Mouse (Mus musculus): Measurements from ENCODE around the gene Mrpl47. TPM values are rescaled to one million over a fixed set of nuclear protein-coding genes. Genes with fewer than 3 reads are reported as not detected.
A peak's percentile ranks its signal among the peaks of the same experiment; 100 is the strongest.
"Not testable (repeated sequence)": the region's sequence is repeated elsewhere in the genome, so short reads cannot be mapped to it uniquely, and the experiment has no call there.

Mrpl47 gene
- polyA plus RNA-seq (2015; fragmentation: Nextera tagmentation; extraction: Ambion mirVana), result 31.4 and 31.7 TPM in 2 replicates

DNA sequence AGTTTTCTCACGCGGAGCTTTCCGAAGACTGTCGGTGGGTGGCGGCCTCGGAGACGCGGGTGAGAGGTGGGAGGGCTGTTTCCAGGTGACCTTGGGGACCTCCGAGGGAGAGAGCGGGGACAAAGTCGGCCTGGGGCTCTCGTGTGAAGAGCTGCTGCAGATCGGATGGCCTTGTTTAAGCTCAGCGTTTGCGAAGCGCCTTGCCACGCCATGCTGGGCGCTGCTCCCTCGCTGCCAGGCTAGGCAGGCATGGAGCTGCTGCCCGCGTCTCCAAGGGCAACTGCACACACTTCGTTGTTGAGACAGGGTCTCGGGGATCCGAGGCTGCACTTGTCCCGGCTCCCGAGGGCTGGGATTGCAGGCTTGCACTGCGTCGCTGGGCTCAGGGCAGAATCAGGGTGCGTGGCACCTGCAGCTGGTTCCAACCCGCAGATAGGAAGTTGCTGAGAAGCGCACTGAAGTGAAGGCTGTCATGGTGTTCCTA is at the start of gene Mrpl47:
TSS of gene Mrpl47 (minus strand) at position 434 of the 484 bp plus-strand sequence.
- peaks cover 28% of the 10 kb centered on the region for H3K36me3 ChIP-seq
- H3K27ac ChIP-seq (replicated peaks), result peak within 1 kb of the TSS; percentile 90
- peak within 1 kb of the TSS; percentile 77 for H3K9ac ChIP-seq (replicated peaks)
- no peaks in the 10 kb centered on the region for H3K9me3 ChIP-seq (replicated peaks)
- H3K27me3 ChIP-seq (replicated peaks), result no peaks in the 10 kb centered on the region
- peak within 1 kb of the TSS; percentile 93 for H3K4me3 ChIP-seq (replicated peaks)
- 0% methylated on average over 31 of the region's 31 CpGs for WGBS
- ATAC-seq (ENCODE audit: low FRiP score), result peak; percentile 67
- peaks cover 35% of the 10 kb centered on the region for H3K4me1 ChIP-seq
- H3K4me2 ChIP-seq, result peak within 1 kb of the TSS; percentile 74

DNA sequence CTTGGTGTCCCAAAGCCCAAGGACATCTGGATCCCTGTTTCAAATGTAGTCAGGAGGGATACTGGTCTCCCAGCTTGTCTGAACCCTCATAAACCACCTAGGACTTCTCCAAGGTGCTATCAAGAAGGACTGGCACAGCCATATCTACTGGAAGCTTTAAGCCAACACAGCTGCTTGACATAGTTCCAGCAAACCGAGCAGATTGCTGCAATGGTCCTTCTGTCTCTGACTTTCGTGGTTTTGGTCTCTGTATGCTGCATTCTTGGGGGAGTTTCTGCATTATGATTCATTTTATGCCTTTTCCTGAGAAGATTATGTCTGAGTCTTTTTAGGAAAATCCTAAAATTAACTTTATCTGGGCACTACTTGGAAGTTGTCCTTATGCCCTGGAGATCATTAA is 33.4 kb upstream of the Mrpl47 start:
- Histone ChIP-seq H3K4me1 (no peaks in the 10 kb centered on the region), H3K9ac (replicated peaks) (no peak overlapping the region), H3K4me3 (replicated peaks) (no peak overlapping the region), H3K27me3 (replicated peaks) (no peaks in the 10 kb centered on the region), H3K36me3 (no peaks in the 10 kb centered on the region), H3K27ac (replicated peaks) (no peak overlapping the region), H3K4me2 (no peak overlapping the region), H3K9me3 (replicated peaks) (no peaks in the 10 kb centered on the region)
- 82% methylated on average over 2 of the region's 2 CpGs for WGBS
- ATAC-seq (ENCODE audit: low FRiP score), result no peak

DNA sequence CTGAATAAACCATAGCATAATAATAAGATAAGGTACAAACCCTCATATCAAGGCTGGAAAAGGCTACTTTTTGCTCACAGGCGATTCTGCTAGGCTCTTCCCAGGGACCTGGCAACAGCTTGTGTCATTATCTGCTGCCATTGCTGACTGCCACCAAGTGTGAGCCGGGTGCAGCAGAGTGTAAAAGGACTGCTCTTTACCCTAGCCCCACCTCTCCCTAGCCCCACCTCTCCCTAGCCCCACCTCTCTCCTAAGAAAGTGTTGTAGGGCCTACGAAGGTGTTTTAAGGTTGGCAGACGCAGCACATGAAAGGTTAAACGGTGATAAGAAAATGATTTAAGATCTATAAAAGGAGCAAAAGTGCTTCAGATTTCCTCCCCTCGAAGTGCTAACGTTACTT is 26.5 kb upstream of the Mrpl47 start:
- H3K9ac ChIP-seq (replicated peaks), result no peak overlapping the region
- H3K9me3 ChIP-seq (replicated peaks), result no peaks in the 10 kb centered on the region
- 50% methylated on average over 7 of the region's 7 CpGs for WGBS
- H3K27me3 ChIP-seq (replicated peaks), result no peaks in the 10 kb centered on the region
- no peak overlapping the region for H3K4me3 ChIP-seq (replicated peaks)
- no peaks in the 10 kb centered on the region for H3K36me3 ChIP-seq
- no peaks in the 10 kb centered on the region for H3K4me1 ChIP-seq
- H3K27ac ChIP-seq (replicated peaks), result no peak overlapping the region
- no peak for ATAC-seq (ENCODE audit: low FRiP score)
- no peak overlapping the region for H3K4me2 ChIP-seq

DNA sequence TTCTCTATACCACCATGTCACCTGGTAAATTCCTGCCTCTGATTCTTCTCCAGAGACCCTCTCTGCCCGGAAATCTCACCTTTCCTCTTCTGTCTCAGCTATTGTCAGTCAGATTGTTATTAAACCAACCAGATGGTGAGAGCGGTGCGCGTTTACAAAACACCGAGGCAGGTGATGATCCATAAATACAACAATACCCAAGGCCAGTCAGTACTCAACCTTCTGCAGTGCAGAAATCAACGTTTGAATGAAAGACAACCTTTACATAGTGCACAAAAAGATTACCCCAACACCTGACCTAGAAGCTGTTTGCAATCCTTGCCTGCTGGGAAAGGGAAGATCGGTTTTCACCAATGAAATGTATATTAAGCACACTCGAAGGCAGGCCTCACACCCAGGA is 25.6 kb upstream of the Mrpl47 start:
- Histone ChIP-seq H3K9ac (replicated peaks) (no peak overlapping the region), H3K4me1 (no peaks in the 10 kb centered on the region), H3K4me3 (replicated peaks) (no peak overlapping the region), H3K9me3 (replicated peaks) (no peaks in the 10 kb centered on the region), H3K4me2 (no peak overlapping the region), H3K27ac (replicated peaks) (no peak overlapping the region), H3K27me3 (replicated peaks) (no peaks in the 10 kb centered on the region), H3K36me3 (no peaks in the 10 kb centered on the region)
- 65% methylated on average over 8 of the region's 8 CpGs for WGBS
- ATAC-seq (ENCODE audit: low FRiP score), result no peak

DNA sequence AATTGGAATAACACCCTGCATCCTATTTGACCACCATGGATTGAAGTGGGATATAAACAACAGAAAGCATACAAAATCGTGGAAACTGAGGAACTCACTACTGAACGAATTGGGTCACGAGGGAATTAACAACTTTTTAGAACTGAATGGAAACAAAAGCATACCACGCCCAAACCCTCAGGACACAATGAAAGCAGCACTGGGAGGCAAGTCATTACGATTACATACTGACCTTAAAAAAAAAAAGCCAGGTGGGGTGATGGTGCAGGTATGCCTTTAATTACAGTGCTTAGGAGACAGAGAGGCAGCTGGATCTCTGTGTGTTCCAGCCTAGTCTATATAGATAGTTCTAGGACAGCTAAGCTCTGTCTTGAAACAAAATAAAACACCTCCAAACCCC is 21.8 kb upstream of the Mrpl47 start:
- Histone ChIP-seq H3K9me3 (replicated peaks) (no peaks in the 10 kb centered on the region), H3K4me3 (replicated peaks) (no peak overlapping the region), H3K9ac (replicated peaks) (no peak overlapping the region), H3K4me2 (no peak overlapping the region), H3K27ac (replicated peaks) (no peak overlapping the region), H3K36me3 (0 out of 2 replicates have a peak, but pooled peaks cover 4% of the 10 kb centered on the region), H3K27me3 (replicated peaks) (no peaks in the 10 kb centered on the region), H3K4me1 (no peaks in the 10 kb centered on the region)
- 69% methylated on average over 5 of the region's 5 CpGs for WGBS
- no peak for ATAC-seq (ENCODE audit: low FRiP score)

DNA sequence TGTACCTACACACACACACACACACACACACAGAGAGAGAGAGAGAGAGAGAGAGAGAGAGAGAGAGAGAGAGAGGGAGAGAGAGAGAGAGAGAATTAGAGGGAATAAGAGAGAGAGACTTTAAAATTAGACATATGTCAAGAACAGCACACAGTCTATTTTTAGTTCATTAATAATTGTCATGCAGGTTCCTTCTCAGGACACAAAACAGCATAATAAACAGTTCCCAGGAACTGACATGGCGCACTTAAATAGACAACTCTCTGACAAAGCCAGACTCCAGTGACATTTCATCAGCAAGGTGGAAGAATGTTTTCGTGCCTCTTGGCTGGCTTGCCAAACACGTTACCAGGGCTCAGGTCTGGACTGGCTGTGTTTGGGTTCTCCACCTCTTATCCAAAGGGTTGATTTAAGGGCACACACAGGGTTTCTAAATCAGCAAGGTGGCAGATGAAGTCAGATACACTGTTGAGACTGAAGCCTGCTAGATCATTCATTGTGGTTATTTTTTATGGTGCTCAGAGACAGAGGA is 17.0 kb upstream of the Mrpl47 start:
- no peak for ATAC-seq (ENCODE audit: low FRiP score)
- H3K36me3 ChIP-seq, result peaks cover 43% of the 10 kb centered on the region
- WGBS, result 93% methylated on average over 3 of the region's 3 CpGs

DNA sequence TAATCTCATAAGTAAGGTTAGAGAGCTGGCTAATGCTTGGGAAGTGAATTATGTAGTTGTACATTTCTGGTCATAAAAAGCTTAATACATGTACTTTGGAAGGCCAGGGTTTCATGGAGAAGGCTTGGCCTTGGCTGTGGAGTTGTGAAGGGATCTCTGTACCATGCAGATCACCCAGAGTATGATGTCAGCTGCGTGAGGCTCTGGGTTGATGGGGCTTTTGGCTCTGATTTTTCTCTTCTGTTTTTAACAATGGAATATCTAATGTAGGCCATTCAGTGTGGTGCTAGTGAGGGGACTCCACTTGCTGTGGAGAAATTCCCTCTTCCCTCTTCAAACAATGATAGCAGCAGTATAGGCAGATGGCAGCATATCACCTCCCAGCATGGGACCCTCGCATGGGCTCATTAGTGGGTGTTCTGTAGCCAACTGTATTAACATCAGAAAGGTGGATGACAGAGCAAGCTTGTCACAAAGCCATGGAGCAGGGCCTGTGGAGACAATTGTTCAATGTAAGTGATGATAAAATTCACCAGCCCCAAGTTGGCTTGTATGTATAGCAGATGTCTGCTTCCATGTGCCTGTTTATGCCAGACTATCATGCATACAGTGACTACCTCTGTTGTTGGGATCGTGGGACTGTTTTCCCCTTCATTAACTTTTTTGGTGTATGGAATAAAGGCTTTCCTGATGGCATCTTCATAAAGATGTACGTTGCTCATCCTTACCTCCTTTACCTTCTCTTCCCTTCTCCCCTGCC is 12.6 kb upstream of the Mrpl47 start:
- peaks cover 74% of the 10 kb centered on the region for H3K36me3 ChIP-seq
- H3K4me3 ChIP-seq (replicated peaks), result no peak overlapping the region
- no peaks in the 10 kb centered on the region for H3K9me3 ChIP-seq (replicated peaks)
- 86% methylated on average over 4 of the region's 4 CpGs for WGBS
- no peak overlapping the region for H3K9ac ChIP-seq (replicated peaks)
- H3K4me2 ChIP-seq, result no peak overlapping the region
- H3K27ac ChIP-seq (replicated peaks), result no peak overlapping the region
- no peaks in the 10 kb centered on the region for H3K4me1 ChIP-seq
- H3K27me3 ChIP-seq (replicated peaks), result no peaks in the 10 kb centered on the region
- peak; percentile 58; the same call in 1 of the 2 replicates for ATAC-seq (ENCODE audit: low FRiP score)

More for the DNA sequence above, 17.0 kb upstream of the Mrpl47 start:
- H3K4me2 ChIP-seq, result no peak overlapping the region
- H3K27ac ChIP-seq (replicated peaks), result no peak overlapping the region
- H3K27me3 ChIP-seq (replicated peaks), result no peaks in the 10 kb centered on the region
- no peaks in the 10 kb centered on the region for H3K9me3 ChIP-seq (replicated peaks)
- no peaks in the 10 kb centered on the region for H3K4me1 ChIP-seq
- H3K4me3 ChIP-seq (replicated peaks), result no peak overlapping the region
- H3K9ac ChIP-seq (replicated peaks), result no peak overlapping the region

DNA sequence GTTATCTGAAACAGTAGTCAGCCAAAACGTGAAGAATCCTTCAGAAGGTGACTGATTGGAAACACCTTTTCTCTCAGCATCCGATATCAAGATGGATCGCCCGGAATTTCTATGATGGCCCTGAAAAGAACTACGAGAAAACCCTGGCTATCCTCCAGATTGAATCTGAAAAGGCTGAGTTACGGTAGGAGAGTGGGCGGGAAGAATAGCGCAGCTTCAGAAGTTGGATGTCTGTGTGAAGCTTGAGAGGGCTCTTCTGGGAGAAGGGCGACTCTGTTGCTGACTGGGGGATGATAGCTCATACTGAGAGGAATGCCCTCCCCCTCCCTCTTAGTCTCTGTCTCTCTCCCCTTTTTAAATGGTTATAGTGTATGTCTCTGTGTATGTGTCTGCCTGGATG is 11.0 kb upstream of the Mrpl47 start:
- no peak for ATAC-seq (ENCODE audit: low FRiP score)
- H3K9ac ChIP-seq (replicated peaks), result no peak overlapping the region
- no peaks in the 10 kb centered on the region for H3K4me1 ChIP-seq
- H3K36me3 ChIP-seq, result peaks cover 66% of the 10 kb centered on the region
- 91% methylated on average over 9 of the region's 9 CpGs for WGBS
- H3K4me2 ChIP-seq, result no peak overlapping the region
- H3K4me3 ChIP-seq (replicated peaks), result no peak overlapping the region
- H3K27me3 ChIP-seq (replicated peaks), result no peaks in the 10 kb centered on the region
- no peaks in the 10 kb centered on the region for H3K9me3 ChIP-seq (replicated peaks)
- no peak overlapping the region for H3K27ac ChIP-seq (replicated peaks)

DNA sequence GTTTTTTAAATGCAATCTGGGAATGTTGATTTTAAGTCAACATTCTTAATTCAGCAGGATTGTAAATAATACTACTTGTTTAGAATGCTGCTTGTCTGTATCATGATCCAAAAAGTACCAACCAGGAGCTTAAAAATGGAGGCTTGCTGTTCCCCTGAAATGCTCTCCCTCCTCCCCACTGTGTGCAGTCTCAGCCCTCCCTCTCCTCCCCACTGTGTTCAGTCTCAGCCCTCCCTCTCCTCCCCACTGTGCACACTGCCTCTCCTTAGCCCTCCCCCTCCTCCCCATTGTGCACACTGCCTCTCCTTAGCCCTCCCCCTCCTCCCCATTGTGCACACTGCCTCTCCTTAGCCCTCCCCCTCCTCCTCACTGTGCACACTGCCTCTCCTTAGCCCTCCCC is 8.0 kb upstream of the Mrpl47 start:
- not testable (repeated sequence) for H3K9me3 ChIP-seq (replicated peaks); H3K27ac ChIP-seq (replicated peaks); ATAC-seq (ENCODE audit: low FRiP score); H3K4me2 ChIP-seq; H3K4me1 ChIP-seq; H3K9ac ChIP-seq (replicated peaks); H3K27me3 ChIP-seq (replicated peaks); H3K4me3 ChIP-seq (replicated peaks)
- peaks cover 50% of the 10 kb centered on the region for H3K36me3 ChIP-seq

DNA sequence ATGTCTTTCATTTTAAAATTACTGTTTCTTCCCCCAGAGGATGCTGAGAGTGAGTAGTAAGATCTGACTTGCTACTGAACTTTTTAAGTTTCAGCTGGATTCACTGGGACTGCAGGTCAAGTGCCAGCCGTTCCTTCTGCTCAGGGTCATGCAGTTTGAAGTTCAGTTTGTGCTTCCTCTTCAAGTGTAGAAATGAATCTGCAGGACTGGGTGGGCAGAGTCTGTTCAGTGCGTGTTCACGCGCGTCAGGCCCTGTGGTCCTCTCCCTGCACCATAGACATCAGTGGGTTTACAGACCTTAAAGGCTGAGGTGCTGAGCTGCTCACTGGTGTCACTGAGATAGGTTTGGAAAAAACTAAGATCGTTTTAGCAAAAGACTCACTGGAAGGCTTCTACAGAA is 7.6 kb upstream of the Mrpl47 start:
- Histone ChIP-seq H3K4me2 (no peak overlapping the region), H3K36me3 (peaks cover 49% of the 10 kb centered on the region), H3K27me3 (replicated peaks) (no peaks in the 10 kb centered on the region), H3K4me1 (peaks cover 7% of the 10 kb centered on the region; the same call in 1 of the 2 replicates), H3K27ac (replicated peaks) (no peak overlapping the region), H3K9me3 (replicated peaks) (no peaks in the 10 kb centered on the region), H3K9ac (replicated peaks) (no peak overlapping the region), H3K4me3 (replicated peaks) (no peak overlapping the region)
- no peak for ATAC-seq (ENCODE audit: low FRiP score)
- 98% methylated on average over 6 of the region's 6 CpGs for WGBS

DNA sequence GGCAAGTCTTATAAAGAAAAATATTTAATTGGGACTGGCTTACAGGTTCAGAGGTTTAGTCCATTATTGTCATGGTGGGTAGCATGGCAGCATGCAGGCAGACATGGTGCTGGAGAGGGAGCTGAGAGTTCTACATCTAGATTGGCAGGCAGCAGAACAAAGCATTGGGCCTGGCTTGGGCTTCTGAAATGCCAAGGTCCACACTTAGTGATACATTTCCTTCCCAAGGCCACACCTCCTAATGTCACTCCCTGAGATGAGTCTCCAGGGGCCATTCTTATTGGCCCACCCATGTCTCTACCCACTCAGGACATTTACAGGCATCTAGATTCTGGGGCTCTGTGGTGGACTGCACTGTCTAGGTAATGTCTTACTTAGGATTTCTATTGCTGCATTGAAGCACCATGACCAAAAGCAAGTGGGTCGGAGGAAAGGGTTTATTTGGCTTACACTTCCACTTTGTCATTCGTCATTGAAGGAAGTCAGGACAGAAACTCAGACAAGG is 4.9 kb upstream of the Mrpl47 start:
- H3K27ac ChIP-seq (replicated peaks), result no peak overlapping the region
- no peaks in the 10 kb centered on the region for H3K9me3 ChIP-seq (replicated peaks)
- H3K4me1 ChIP-seq, result peaks cover 25% of the 10 kb centered on the region
- 85% methylated on average over 2 of the region's 2 CpGs for WGBS
- peaks cover 29% of the 10 kb centered on the region for H3K36me3 ChIP-seq
- no peak for ATAC-seq (ENCODE audit: low FRiP score)
- H3K4me3 ChIP-seq (replicated peaks), result no peak overlapping the region
- H3K27me3 ChIP-seq (replicated peaks), result no peaks in the 10 kb centered on the region
- H3K4me2 ChIP-seq, result no peak overlapping the region
- no peak overlapping the region for H3K9ac ChIP-seq (replicated peaks)

DNA sequence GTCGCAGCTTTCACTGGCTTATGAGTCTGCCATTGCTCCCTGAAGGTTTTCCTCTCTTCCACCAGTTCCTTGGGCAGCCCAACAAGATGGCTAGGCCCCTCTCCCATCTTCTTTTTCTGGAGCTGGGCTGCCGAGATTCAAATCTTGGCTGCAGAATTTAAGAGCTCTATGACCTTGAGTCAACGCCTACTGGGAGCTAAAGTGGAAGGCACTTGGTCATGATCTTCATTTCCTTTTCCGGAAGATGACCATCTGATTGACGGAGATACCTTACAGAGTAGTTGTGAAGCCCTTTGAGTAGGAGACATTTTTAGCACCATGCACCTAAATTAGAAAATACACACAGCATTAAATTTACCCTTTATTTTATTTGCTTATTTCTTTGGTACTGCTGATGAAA is 1.1 kb upstream of the Mrpl47 start:
- no peak overlapping the region for H3K9ac ChIP-seq (replicated peaks)
- no peak overlapping the region for H3K27ac ChIP-seq (replicated peaks)
- 95% methylated on average over 5 of the region's 5 CpGs for WGBS
- peaks cover 21% of the 10 kb centered on the region for H3K36me3 ChIP-seq
- H3K4me3 ChIP-seq (replicated peaks), result peak overlapping the region; percentile 93; the same call in 1 of the 2 replicates
- H3K27me3 ChIP-seq (replicated peaks), result no peaks in the 10 kb centered on the region
- no peaks in the 10 kb centered on the region for H3K9me3 ChIP-seq (replicated peaks)
- no peak for ATAC-seq (ENCODE audit: low FRiP score)
- peaks cover 35% of the 10 kb centered on the region for H3K4me1 ChIP-seq
- H3K4me2 ChIP-seq, result peak overlapping the region; percentile 74
